Mouse (Mus musculus): Measurements from ENCODE around the gene Grin2a. TPM values are rescaled to one million over a fixed set of nuclear protein-coding genes. Genes with fewer than 3 reads are reported as not detected.

Grin2a gene
- total and polyA plus RNA-seq, 2 experiments from 2014 or later, result 6.1 to 10.5 TPM

DNA sequence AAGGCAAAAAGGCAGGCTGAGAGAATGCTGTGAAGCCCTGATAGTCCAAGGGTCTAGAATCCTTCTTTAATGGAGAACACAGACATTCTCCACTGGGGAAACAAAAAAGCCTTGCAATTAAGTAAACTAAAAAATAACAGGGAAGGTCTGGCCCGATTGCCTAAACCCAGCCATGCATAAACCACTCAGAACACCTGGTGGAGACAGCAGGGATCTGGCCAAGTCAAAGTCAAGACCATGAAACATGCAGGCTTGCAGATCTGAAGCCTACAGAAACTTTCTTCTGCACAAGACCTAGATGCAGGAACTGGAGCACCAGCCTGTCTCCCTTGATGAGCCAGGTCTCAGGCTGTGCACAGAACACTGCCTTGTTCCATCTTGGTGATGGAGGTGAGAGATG lies 36.0 kb downstream of the Grin2a start:
- Histone ChIP-seq H3K4me3 (ENCODE audit: low read depth, low read length) (no peak overlapping the region), H3K4me1 (ENCODE audit: insufficient read depth, low read length) (no peaks in the 10 kb centered on the region), H3K36me3 (ENCODE audit: insufficient read depth, low read length) (no peaks in the 10 kb centered on the region), H3K27me3 (ENCODE audit: insufficient read depth, low read length) (no peaks in the 10 kb centered on the region), H3K4me2 (ENCODE audit: low read depth, low read length, poor library complexity, severe bottlenecking) (no peak overlapping the region), H3K9ac (replicated peaks; ENCODE audit: low read length, poor library complexity, severe bottlenecking) (no peak overlapping the region), H3K27ac (ENCODE audit: low read depth, low read length) (no peak overlapping the region), H3K9me3 (ENCODE audit: low read length) (no peaks in the 10 kb centered on the region)
- TF ChIP-seq CTCF (IDR thresholded peaks at IDR 0.05), result no peak
- 65% methylated on average over 1 of the region's 1 CpGs for WGBS
- ATAC-seq (ENCODE audit: low FRiP score) (no peak), DNase-seq (ENCODE audit: low spot score) (no peak)

DNA sequence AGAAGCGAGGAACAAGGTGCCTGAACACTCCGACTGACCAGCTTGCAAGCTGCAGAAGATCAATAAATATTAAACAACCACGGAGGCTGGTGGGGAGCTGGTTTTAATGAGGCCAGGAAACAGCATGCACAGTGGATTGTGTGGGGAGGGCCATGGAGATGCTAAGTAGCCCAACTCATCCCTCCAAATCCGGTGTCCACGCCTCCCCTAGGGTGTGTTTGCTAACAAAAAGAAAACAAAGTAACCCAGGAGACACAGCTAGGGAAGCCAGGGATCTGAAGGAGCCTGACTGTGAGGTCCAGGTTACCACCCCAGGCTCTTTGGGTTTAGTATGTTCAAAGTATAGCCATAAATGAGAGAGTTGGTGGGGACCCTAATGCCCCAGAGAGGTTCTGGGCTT lies 41.1 kb downstream of the Grin2a start:
- H3K4me3 ChIP-seq (ENCODE audit: low read depth, low read length), result no peak overlapping the region
- WGBS, result 24% methylated on average over 5 of the region's 5 CpGs
- no peaks in the 10 kb centered on the region for H3K36me3 ChIP-seq (ENCODE audit: insufficient read depth, low read length)
- no peak overlapping the region for H3K9ac ChIP-seq (replicated peaks; ENCODE audit: low read length, poor library complexity, severe bottlenecking)
- H3K9me3 ChIP-seq (ENCODE audit: low read length), result no peaks in the 10 kb centered on the region
- H3K4me1 ChIP-seq (ENCODE audit: insufficient read depth, low read length), result no peaks in the 10 kb centered on the region
- DNase-seq (ENCODE audit: low spot score), result no peak
- no peak overlapping the region for H3K4me2 ChIP-seq (ENCODE audit: low read depth, low read length, poor library complexity, severe bottlenecking)
- ATAC-seq (ENCODE audit: low FRiP score), result no peak
- TF ChIP-seq CTCF (IDR thresholded peaks at IDR 0.05), result no peak
- H3K27me3 ChIP-seq (ENCODE audit: insufficient read depth, low read length), result no peaks in the 10 kb centered on the region
- H3K27ac ChIP-seq (ENCODE audit: low read depth, low read length), result no peak overlapping the region

DNA sequence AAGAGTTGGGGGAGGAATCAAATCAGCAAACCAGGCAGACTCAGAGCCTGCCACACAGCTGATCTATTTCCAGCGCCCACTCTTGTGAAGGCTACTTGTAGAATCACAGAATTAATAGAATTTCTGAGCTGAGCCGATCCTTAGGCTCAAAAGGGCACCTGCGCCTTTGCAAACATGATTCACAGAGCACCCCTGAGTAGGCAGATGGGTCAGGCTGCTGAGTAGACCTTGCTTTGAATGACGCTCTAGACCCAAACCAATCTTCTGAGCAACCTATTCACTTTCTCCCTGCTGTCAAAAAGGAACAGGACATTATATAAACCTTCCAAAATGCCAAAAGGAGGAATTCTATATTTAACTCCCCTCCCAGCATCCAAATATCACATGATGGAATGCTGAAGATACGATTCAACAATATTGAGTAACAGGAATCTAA lies 41.9 kb downstream of the Grin2a start:
- no peaks in the 10 kb centered on the region for H3K4me1 ChIP-seq (ENCODE audit: insufficient read depth, low read length)
- no peak overlapping the region for H3K4me3 ChIP-seq (ENCODE audit: low read depth, low read length)
- no peaks in the 10 kb centered on the region for H3K36me3 ChIP-seq (ENCODE audit: insufficient read depth, low read length)
- TF ChIP-seq CTCF (IDR thresholded peaks at IDR 0.05), result no peak
- no peak overlapping the region for H3K9ac ChIP-seq (replicated peaks; ENCODE audit: low read length, poor library complexity, severe bottlenecking)
- 81% methylated on average over 5 of the region's 5 CpGs for whole genome bisulfite sequencing
- ATAC-seq (ENCODE audit: low FRiP score) (no peak), DNase-seq (ENCODE audit: low spot score) (no peak)
- H3K27me3 ChIP-seq (ENCODE audit: insufficient read depth, low read length), result no peaks in the 10 kb centered on the region
- no peaks in the 10 kb centered on the region for H3K9me3 ChIP-seq (ENCODE audit: low read length)
- H3K27ac ChIP-seq (ENCODE audit: low read depth, low read length), result no peak overlapping the region
- no peak overlapping the region for H3K4me2 ChIP-seq (ENCODE audit: low read depth, low read length, poor library complexity, severe bottlenecking)

DNA sequence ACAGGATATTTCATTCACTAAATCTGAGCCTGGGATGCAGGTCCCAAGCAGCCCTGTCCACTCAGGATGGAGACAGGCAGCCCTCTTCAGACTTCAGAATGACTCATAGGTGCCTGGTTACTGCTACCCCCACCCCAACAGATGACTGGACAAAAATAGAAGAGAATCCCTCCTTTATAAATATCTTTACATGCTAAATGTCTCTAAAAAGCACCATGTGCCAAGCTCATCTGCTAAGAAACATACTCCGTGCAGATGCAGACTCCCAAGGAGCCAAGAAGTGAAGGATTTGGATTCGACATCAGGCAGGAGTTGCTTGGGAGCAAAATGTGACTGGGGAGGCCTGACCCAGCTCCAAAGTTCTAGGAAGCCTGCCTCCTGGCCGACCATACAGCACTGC lies 46.1 kb downstream of the Grin2a start:
- no peak overlapping the region for H3K4me2 ChIP-seq (ENCODE audit: low read depth, low read length, poor library complexity, severe bottlenecking)
- no peak overlapping the region for H3K27ac ChIP-seq (ENCODE audit: low read depth, low read length)
- H3K9ac ChIP-seq (replicated peaks; ENCODE audit: low read length, poor library complexity, severe bottlenecking), result no peak overlapping the region
- DNase-seq (ENCODE audit: low spot score) (no peak), ATAC-seq (ENCODE audit: low FRiP score) (no peak)
- WGBS, result 82% methylated on average over 3 of the region's 3 CpGs
- TF ChIP-seq CTCF (IDR thresholded peaks at IDR 0.05), result no peak
- no peaks in the 10 kb centered on the region for H3K27me3 ChIP-seq (ENCODE audit: insufficient read depth, low read length)
- no peaks in the 10 kb centered on the region for H3K9me3 ChIP-seq (ENCODE audit: low read length)
- no peaks in the 10 kb centered on the region for H3K36me3 ChIP-seq (ENCODE audit: insufficient read depth, low read length)
- no peaks in the 10 kb centered on the region for H3K4me1 ChIP-seq (ENCODE audit: insufficient read depth, low read length)
- no peak overlapping the region for H3K4me3 ChIP-seq (ENCODE audit: low read depth, low read length)

DNA sequence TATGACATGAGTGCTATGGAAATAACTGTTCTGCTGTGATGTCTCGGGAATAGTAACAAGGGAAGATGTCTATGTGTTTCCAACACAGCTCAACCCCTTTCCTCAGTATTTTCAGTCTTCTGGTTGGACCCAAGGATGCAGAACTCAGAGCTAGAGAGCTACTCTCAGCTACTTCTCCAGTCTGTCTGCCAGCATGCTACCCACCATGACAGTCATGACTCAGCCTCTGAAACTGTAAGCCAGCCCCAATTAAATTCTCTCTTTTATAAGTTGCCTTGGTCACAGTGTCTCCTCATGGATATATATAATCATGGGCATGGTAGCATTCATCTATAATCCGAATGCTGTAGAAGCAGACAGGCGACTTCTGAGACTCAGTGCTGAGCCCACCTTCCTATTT lies 47.9 kb downstream of the Grin2a start:
- no peak for ATAC-seq (ENCODE audit: low FRiP score)
- Histone ChIP-seq H3K4me2 (ENCODE audit: low read depth, low read length, poor library complexity, severe bottlenecking) (no peak overlapping the region), H3K27ac (ENCODE audit: low read depth, low read length) (no peak overlapping the region), H3K4me3 (ENCODE audit: low read depth, low read length) (no peak overlapping the region), H3K27me3 (ENCODE audit: insufficient read depth, low read length) (no peaks in the 10 kb centered on the region), H3K9ac (replicated peaks; ENCODE audit: low read length, poor library complexity, severe bottlenecking) (no peak overlapping the region), H3K36me3 (ENCODE audit: insufficient read depth, low read length) (no peaks in the 10 kb centered on the region), H3K4me1 (ENCODE audit: insufficient read depth, low read length) (no peaks in the 10 kb centered on the region), H3K9me3 (ENCODE audit: low read length) (no peaks in the 10 kb centered on the region)
- no peak for TF ChIP-seq CTCF (IDR thresholded peaks at IDR 0.05)
- no peak for DNase-seq (ENCODE audit: low spot score)
- 88% methylated on average over 3 of the region's 3 CpGs for WGBS

DNA sequence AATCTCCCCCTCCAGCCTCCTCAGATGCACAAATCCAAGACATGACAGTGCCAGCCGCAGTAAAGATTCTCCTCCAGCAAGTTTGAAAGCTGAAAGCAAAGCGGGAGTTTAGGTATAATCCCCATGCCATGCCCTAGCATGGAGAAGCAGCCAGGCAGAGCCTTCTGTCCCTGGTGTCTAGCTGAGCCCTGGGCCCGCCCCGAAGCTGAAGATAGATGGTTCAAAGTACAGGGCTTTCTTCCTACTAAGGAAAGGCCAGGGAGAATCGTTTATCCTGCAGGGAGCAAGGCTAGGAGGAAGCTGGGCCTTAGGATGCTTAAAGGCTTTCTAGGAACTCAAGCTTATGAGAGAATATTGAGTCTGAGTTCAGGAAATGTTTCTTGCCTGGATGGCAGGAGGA lies 50.5 kb downstream of the Grin2a start:
- WGBS, result 39% methylated on average over 5 of the region's 5 CpGs
- ATAC-seq (ENCODE audit: low FRiP score), result no peak

More for the DNA sequence above, 50.5 kb downstream of the Grin2a start:
- TF ChIP-seq CTCF (IDR thresholded peaks at IDR 0.05), result no peak
- no peak overlapping the region for H3K4me2 ChIP-seq (ENCODE audit: low read depth, low read length, poor library complexity, severe bottlenecking)
- no peaks in the 10 kb centered on the region for H3K36me3 ChIP-seq (ENCODE audit: insufficient read depth, low read length)
- no peaks in the 10 kb centered on the region for H3K9me3 ChIP-seq (ENCODE audit: low read length)
- H3K4me3 ChIP-seq (ENCODE audit: low read depth, low read length), result no peak overlapping the region
- H3K4me1 ChIP-seq (ENCODE audit: insufficient read depth, low read length), result no peaks in the 10 kb centered on the region
- H3K27ac ChIP-seq (ENCODE audit: low read depth, low read length), result no peak overlapping the region
- H3K9ac ChIP-seq (replicated peaks; ENCODE audit: low read length, poor library complexity, severe bottlenecking), result no peak overlapping the region
- DNase-seq (ENCODE audit: low spot score), result no peak
- no peaks in the 10 kb centered on the region for H3K27me3 ChIP-seq (ENCODE audit: insufficient read depth, low read length)

All from midbrain, postnatal 0 days (tissue).